In the genomic region with DNA sequence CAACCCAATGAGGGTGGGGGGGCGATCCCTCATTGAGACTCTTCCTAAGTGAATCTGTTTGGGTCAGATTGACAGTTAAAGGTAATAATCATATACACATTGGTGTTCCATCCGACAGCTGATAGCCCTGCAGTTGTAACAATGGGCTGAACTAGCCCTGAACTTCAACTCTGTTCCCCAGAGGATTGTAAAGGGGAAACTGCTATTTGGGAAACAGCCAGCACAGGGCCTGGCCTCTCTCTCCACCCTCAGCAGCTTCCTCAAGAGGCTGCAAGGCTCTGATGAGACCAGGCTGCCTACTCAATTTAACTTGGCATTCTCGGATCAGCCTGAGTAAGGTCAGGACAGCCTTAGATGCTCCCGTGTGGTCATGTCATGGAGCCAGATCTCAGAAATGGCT, we compare ENCODE assay signal across 15 mouse cellular contexts.
DNase-seq lines count a peak whose midpoint lies in the region; ATAC-seq and TF ChIP-seq lines count a peak whose summit lies in the region.
"Had no signal": no experiment of that assay in that cellular context is flagged by ENCODE, and none has a peak within 500 bp of the region (broad histone marks: within the 10 kb centered on the region; RNA-seq: fewer than 3 reads in every experiment).

No protein-coding gene starts in this region.

- H3K4me1 ChIP-seq in embryonic facial prominence, embryonic 15.5 days: peaks cover 25% of the 10 kb centered on the region

- no peak overlapping the region for H3K4me2 ChIP-seq in embryonic facial prominence, embryonic 15.5 days (replicated peaks)
- H3K4me2 ChIP-seq: limb, embryonic 12.5 days; lung, embryonic 14.5 days; midbrain, embryonic 12.5 days; neural tube, embryonic 12.5 days had no signal

- ATAC-seq in embryonic facial prominence, embryonic 15.5 days (ENCODE audit: insufficient number of reproducible peaks, low FRiP score, low TSS enrichment, low read depth): no peak
- ATAC-seq in erythroid progenitor cell, adult 5-6 weeks (replicated peaks; ENCODE audit: low FRiP score, poor library complexity, severe bottlenecking): no peak
- no peak for ATAC-seq in granulocyte monocyte progenitor cell, adult 5-6 weeks (replicated peaks; ENCODE audit: poor library complexity, severe bottlenecking)

- no peaks in the 10 kb centered on the region for H3K36me3 ChIP-seq in embryonic facial prominence, embryonic 15.5 days
- H3K36me3 ChIP-seq: midbrain, embryonic 12.5 days; neural tube, embryonic 12.5 days had no signal

- peak; percentile 43 for DNase-seq in gastrocnemius, adult 2 months
- DNase-seq in gastrocnemius, postnatal 4 days (ENCODE audit: low spot score in 2 of 2): no peak
- peak; percentile 37 to 53 for DNase-seq in heart, postnatal 14 days
- peak; percentile 67 for DNase-seq in kidney, postnatal 14 days
- DNase-seq in urinary bladder, postnatal 10 days (ENCODE audit: low spot score): no peak
- DNase-seq: cerebellum, adult 11-12 months; embryo, embryonic 11 days; lung, embryonic 14.5 days; thymus, adult 2 months had no signal

- H3K27ac ChIP-seq in gastrocnemius, adult 2 months: peak overlapping the region; percentile 13; the same call in 1 of the 2 replicates
- H3K27ac ChIP-seq in embryonic facial prominence, embryonic 15.5 days (replicated peaks): 0 out of 2 replicates have a peak overlapping the region, but pooled peaks have one; percentile 11
- H3K27ac ChIP-seq: midbrain, embryonic 12.5 days; neural tube, embryonic 12.5 days had no signal

- no peak for TF ChIP-seq CTCF in gastrocnemius, adult 2 months (IDR thresholded peaks at IDR 0.05)

- H3K9ac ChIP-seq in embryonic facial prominence, embryonic 15.5 days: no peak overlapping the region
- H3K9ac ChIP-seq: limb, embryonic 12.5 days; lung, embryonic 14.5 days; midbrain, embryonic 12.5 days; neural tube, embryonic 12.5 days had no signal

- H3K4me3 ChIP-seq in gastrocnemius, adult 2 months: no peak overlapping the region
- no peak overlapping the region for H3K4me3 ChIP-seq in embryonic facial prominence, embryonic 15.5 days (replicated peaks)
- H3K4me3 ChIP-seq: limb, embryonic 12.5 days; midbrain, embryonic 12.5 days; neural tube, embryonic 12.5 days had no signal

- H3K9me3 ChIP-seq in embryonic facial prominence, embryonic 15.5 days (replicated peaks): no peaks in the 10 kb centered on the region
- H3K9me3 ChIP-seq: limb, embryonic 12.5 days; midbrain, embryonic 12.5 days; neural tube, embryonic 12.5 days had no signal

- 72% methylated on average over 4 of the region's 4 CpGs for WGBS in embryonic facial prominence, embryonic 15.5 days

- no peaks in the 10 kb centered on the region for H3K27me3 ChIP-seq in embryonic facial prominence, embryonic 15.5 days
- H3K27me3 ChIP-seq: limb, embryonic 12.5 days; midbrain, embryonic 12.5 days; neural tube, embryonic 12.5 days had no signal

- intact Hi-C loops in gastrocnemius, adult 2 months (cut with DNase I): no loop called here
- intact Hi-C loops in heart, postnatal 14 days (cut with DNase I): no loop called here

Comparison
In these comparisons a context has a peak if more than half of its experiments do, and no peak if none do; other contexts are left out.
1. DNase-seq: peak in gastrocnemius, adult 2 months (single experiment), heart, postnatal 14 days (2 of 2) and kidney, postnatal 14 days (single experiment); none in gastrocnemius, postnatal 4 days (0 of 2) and urinary bladder, postnatal 10 days (single experiment).